Mouse (Mus musculus) lung, postnatal 0 days (tissue): ENCODE results near the gene Tango6.

Experiments used
- CTCF ChIP-seq: IDR thresholded peaks from 2 replicates; pipeline ENCODE4 v1.5.1; 2016; ENCODE audit warnings: antibody characterized with exemption, mild to moderate bottlenecking
- EP300 ChIP-seq: IDR thresholded peaks from 2 replicates; pipeline ENCODE4 v1.6.1; 2016; ENCODE audit warnings: antibody characterized with exemption, mild to moderate bottlenecking, control low read depth

GRCm38 (mm10) chr8:106772094-106772493 lies 89.2 kb downstream of the Tango6 start:
- TF ChIP-seq CTCF (no peak), EP300 (no peak)
